Mouse (Mus musculus) small intestine, adult 10 weeks (tissue): ENCODE results near the gene Kmt5a. TPM values are rescaled to one million over a fixed set of nuclear protein-coding genes. Genes with fewer than 3 reads are reported as not detected.

Experiments used
- polyA plus RNA-seq: library from polyadenylated mRNA; stranded (reverse); fragments of 350-450 nt; fragmentation: Illumina TruSeq; extraction: RNeasy Lipid Tissue Mini Kit (QIAGEN cat#74804); gene quantifications from one replicate; pipeline ENCODE4 v1.2.3, GENCODE M21; 2014; ENCODE audit warnings: low replicate concordance

The Kmt5a gene
- 63.4 TPM for polyA plus RNA-seq

DNA sequence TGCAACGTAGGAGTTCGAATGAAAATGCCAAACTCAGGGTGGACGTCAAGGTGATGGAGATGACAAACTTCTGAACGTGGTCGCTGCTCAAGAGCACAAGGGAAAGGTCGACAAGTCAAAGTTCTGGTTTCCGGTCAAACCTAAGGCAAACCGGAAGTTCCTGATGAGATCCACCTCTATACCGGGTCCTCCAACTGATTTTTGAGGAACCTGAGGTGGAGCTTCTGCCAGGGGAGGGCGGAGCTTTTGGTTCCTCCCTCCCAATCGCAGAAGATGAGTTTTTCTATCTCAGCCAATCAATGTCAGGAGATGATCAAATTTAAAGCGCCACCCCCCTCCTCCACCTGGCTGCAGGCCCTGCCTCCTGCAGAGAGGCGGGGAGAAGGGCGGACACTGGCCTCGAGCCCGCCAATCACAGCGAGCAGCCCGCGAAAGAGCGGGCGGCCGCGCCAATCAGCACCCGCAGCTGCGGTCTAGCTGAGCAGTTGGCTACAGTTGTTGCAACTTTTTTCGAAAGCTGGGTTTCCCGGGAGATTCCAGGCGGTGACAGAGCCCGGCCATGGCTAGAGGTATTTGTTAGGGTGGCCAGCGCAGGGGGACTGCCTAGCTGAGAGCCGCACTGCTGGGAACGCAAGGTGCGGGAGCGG lies at the start of gene Kmt5a:
TSS of gene Kmt5a (plus strand) at position 484 of the 647 bp plus-strand sequence.

DNA sequence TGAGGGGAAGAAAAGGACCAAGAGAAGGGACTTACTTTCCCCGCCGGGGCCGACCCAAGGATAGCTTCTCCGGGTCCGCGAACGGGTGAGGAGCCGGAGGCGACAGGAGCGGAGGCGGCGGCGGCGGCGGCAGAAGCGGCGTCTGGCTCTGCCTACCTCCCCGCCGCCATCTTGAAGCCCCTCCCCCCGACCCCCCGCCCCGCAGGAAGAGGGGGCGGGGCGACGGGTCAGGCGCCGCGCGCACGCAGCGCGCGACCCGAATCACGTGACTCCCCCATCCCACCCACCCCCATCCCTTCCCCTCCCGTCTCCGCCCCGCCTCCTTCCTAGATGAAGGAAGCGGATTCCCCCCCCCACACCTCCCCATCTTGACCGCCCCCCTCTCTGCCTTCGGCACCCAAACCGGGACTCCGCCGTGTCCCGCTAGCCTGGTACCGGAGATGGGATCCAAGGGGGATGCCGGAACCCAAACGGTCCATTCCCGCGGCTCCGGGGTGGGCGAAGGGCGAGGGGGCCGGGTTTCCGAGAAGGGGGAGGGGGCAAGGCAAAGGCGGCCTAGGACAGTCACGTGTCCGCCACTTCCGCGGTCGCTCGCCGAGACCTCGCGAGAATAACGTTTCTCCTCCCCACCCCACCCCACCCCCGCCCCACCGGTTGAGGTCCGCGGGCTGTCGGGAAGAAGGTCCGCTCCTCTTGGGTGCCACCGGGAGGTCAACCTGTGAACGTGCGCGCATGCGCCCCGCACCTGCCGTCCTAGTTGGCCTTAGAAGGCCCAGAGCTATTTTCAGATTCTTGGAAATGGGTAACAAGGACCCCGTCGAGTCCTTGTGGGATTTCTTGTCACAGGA lies 14.1 kb upstream of the Kmt5a start, which contains the start of gene Sbno1:
TSS of gene Sbno1 (minus strand) at position 590 of the 848 bp plus-strand sequence.

DNA sequence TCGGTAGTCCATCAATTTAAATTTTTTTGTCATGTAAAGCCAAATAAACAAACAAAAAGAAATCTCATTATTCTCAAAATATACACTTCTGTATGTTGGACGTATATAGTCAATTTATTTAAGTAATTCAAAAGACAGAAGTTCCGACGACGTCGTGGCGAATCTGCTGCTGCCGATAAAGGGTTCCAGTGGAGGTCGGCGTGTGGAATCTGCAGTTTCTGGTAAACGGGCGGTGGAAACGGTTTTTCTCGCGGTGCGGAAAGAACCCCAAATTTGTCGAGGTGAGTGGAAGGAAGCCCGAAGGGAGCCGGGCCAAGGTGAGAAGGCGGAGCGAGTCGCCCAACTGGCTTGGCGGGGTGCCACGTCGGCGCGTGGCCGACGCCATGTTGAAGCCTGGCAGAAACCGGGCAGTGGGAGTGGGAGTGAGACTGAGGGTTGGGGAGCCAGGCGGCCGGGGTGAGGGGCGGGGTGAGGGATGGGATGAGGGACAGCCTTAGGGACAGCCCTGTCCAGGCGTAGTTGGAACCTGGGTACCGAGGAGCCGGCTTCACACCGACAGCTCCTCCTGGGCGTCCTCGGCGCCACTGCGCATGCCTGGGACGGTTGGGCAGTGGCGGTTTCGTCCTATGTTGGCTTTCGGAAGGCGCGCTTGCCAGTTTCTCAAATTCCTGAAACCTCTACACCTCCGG lies 43.4 kb downstream of the Kmt5a start, which contains the start of gene Snrnp35:
TSS of gene Snrnp35 (plus strand) at position 169 of the 689 bp plus-strand sequence.

Other genes with a start within 250 kb of the Kmt5a start
- 0.71 TPM for gene Pitpnm2, start 190.2 kb upstream of the Kmt5a start, polyA plus RNA-seq
- gene Mphosph9, start 112.0 kb upstream of the Kmt5a start, polyA plus RNA-seq = 5.5 TPM
- gene 2810006K23Rik, start 111.8 kb upstream of the Kmt5a start, polyA plus RNA-seq = 8.9 TPM
- gene Cdk2ap1, start 76.8 kb upstream of the Kmt5a start, polyA plus RNA-seq = 95.1 TPM
- gene Sbno1, start 13.9 kb upstream of the Kmt5a start, polyA plus RNA-seq = 76.9 TPM
- 0.63 TPM for gene Rilpl2, start 38.4 kb downstream of the Kmt5a start, polyA plus RNA-seq
- gene Snrnp35, start 43.2 kb downstream of the Kmt5a start, polyA plus RNA-seq = 0.41 TPM
- gene Rilpl1, start 91.5 kb downstream of the Kmt5a start, polyA plus RNA-seq = 1.7 TPM
- 1,195 TPM for gene Tmed2, start 100.8 kb downstream of the Kmt5a start, polyA plus RNA-seq
- 12.3 TPM for gene Ddx55, start 112.9 kb downstream of the Kmt5a start, polyA plus RNA-seq
- gene Eif2b1, start 139.2 kb downstream of the Kmt5a start, polyA plus RNA-seq = 24.4 TPM
- gene Gtf2h3, start 139.2 kb downstream of the Kmt5a start, polyA plus RNA-seq = 2.5 TPM
- 83.5 TPM for gene Atp6v0a2, start 188.6 kb downstream of the Kmt5a start, polyA plus RNA-seq